Mouse (Mus musculus) forebrain, postnatal 0 days (tissue): ENCODE data around the gene Ifnar2. TPM values are rescaled to one million over a fixed set of nuclear protein-coding genes. Genes with fewer than 3 reads are reported as not detected.

Experiments used
- ATAC-seq: fragments of 200-750 bp; cut with Nextera tagmentation; 2 replicates; pipeline ENCODE4 v1.8.0; 2017; ENCODE audit warnings: mild to moderate bottlenecking, moderate library complexity
- DNase-seq: peaks from one replicate; pipeline ENCODE4 v3.0.0-alpha.2; 2015
- H3K27ac ChIP-seq: fragments of 300-500 bp; sonication (generic); 2 replicates; pipeline ENCODE4 v1.5.1; 2014; ENCODE audit warnings: low read depth, mild to moderate bottlenecking, antibody characterized with exemption, low read length, moderate library complexity, mixed read lengths
- H3K27me3 ChIP-seq: fragments of 300-500 bp; sonication (generic); 2 replicates; pipeline ENCODE4 v1.6.1; 2014; ENCODE audit warnings: mild to moderate bottlenecking, low read length, mixed read lengths; ENCODE audit not compliant: insufficient read depth
- H3K36me3 ChIP-seq: fragments of 300-500 bp; sonication (generic); 2 replicates; pipeline ENCODE4 v1.6.1; 2014; ENCODE audit warnings: mild to moderate bottlenecking, moderate library complexity; ENCODE audit not compliant: insufficient read depth
- H3K4me1 ChIP-seq: fragments of 300-500 bp; sonication (generic); 2 replicates; pipeline ENCODE4 v1.6.1; 2014; ENCODE audit warnings: antibody characterized with exemption; ENCODE audit not compliant: insufficient read depth
- H3K4me2 ChIP-seq: fragments of 300-500 bp; sonication (generic); 2 replicates; pipeline ENCODE4 v1.6.1; 2014; ENCODE audit warnings: low read depth, mild to moderate bottlenecking, moderate library complexity
- H3K4me3 ChIP-seq: fragments of 300-500 bp; sonication (generic); 2 replicates; pipeline ENCODE4 v1.5.1; 2014; ENCODE audit warnings: low read depth, low read length, mixed read lengths
- H3K9ac ChIP-seq: fragments of 300-500 bp; sonication (generic); 2 replicates; pipeline ENCODE4 v1.6.1; 2014; ENCODE audit warnings: mild to moderate bottlenecking
- H3K9me3 ChIP-seq: fragments of 300-500 bp; sonication (generic); 2 replicates; pipeline ENCODE4 v1.6.1; 2016; ENCODE audit warnings: low read length
- CTCF ChIP-seq: sonication (generic); IDR thresholded peaks from 2 replicates; pipeline ENCODE4 v1.5.1; 2016; ENCODE audit warnings: antibody characterized with exemption, control low read depth, low read depth
- WGBS: fragments of 180-500 bp; shearing (Covaris S2); extraction: QIAGEN DNeasy Blood & Tissue Kit; methylation state at CpG from one replicate; pipeline ENCODE4 v1.1.7; 2014; 5-methylcytosine and 5-hydroxymethylcytosine counted together
- polyA plus RNA-seq: library from polyadenylated mRNA; unstranded; fragments of >200 nt; fragmentation: Nextera tagmentation; extraction: Ambion mirVana; gene quantifications from 2 replicates; pipeline ENCODE4 v1.2.1, GENCODE M21; 2015
- total RNA-seq: library from RNA; depleted of rRNA; stranded (reverse); fragments of >200 nt; gene quantifications from 2 replicates; pipeline ENCODE4 v1.2.3, GENCODE M21; 2014

Ifnar2 gene
- total and polyA plus RNA-seq, 2 experiments from 2014 or later = 24.5 to 53.1 TPM

GRCm38 (mm10) chr16:91358555-91358954 lies 14.0 kb upstream of the Ifnar2 start:
- 29% methylated on average over 8 of the region's 8 CpGs for WGBS
- peak; percentile 93 for DNase-seq
- ATAC-seq = peak; percentile 74
- peak; percentile 86 for TF ChIP-seq CTCF
- Histone ChIP-seq H3K27me3 (peaks cover 3% of the 10 kb centered on the region), H3K4me3 (no peak overlapping the region), H3K27ac (no peak overlapping the region), H3K4me1 (no peaks in the 10 kb centered on the region), H3K9me3 (no peaks in the 10 kb centered on the region), H3K4me2 (no peak overlapping the region), H3K9ac (no peak overlapping the region), H3K36me3 (no peaks in the 10 kb centered on the region)

- Histone ChIP-seq H3K27ac (no peak overlapping the region), H3K9ac (no peak overlapping the region), H3K9me3 (no peaks in the 10 kb centered on the region), H3K4me3 (no peak overlapping the region), H3K4me1 (no peaks in the 10 kb centered on the region), H3K27me3 (peaks cover 3% of the 10 kb centered on the region), H3K4me2 (no peak overlapping the region), H3K36me3 (no peaks in the 10 kb centered on the region)
- DNase-seq (no peak), ATAC-seq (no peak)
- 91% methylated on average over 13 of the region's 13 CpGs for WGBS
- no peak for TF ChIP-seq CTCF
Measured at GRCm38 (mm10) chr16:91359531-91359930, 13.1 kb upstream of the Ifnar2 start.

GRCm38 (mm10) chr16:91360162-91360561 lies 12.4 kb upstream of the Ifnar2 start:
- ATAC-seq = no peak

GRCm38 (mm10) chr16:91362006-91362405 lies 10.6 kb upstream of the Ifnar2 start:
- no peaks in the 10 kb centered on the region for H3K4me1 ChIP-seq
- TF ChIP-seq CTCF = no peak
- ATAC-seq = no peak
- no peak overlapping the region for H3K9ac ChIP-seq
- H3K4me2 ChIP-seq = no peak overlapping the region
- H3K4me3 ChIP-seq = no peak overlapping the region
- WGBS = 72% methylated on average over 2 of the region's 2 CpGs
- peaks cover 3% of the 10 kb centered on the region for H3K27me3 ChIP-seq
- no peak for DNase-seq
- H3K36me3 ChIP-seq = no peaks in the 10 kb centered on the region
- H3K9me3 ChIP-seq = no peaks in the 10 kb centered on the region
- H3K27ac ChIP-seq = no peak overlapping the region

More at GRCm38 (mm10) chr16:91360162-91360561, 12.4 kb upstream of the Ifnar2 start:
- H3K4me2 ChIP-seq = no peak overlapping the region
- H3K9ac ChIP-seq = no peak overlapping the region
- H3K27ac ChIP-seq = no peak overlapping the region
- no peaks in the 10 kb centered on the region for H3K36me3 ChIP-seq
- no peak for TF ChIP-seq CTCF
- DNase-seq = no peak
- no peaks in the 10 kb centered on the region for H3K9me3 ChIP-seq
- peaks cover 3% of the 10 kb centered on the region for H3K27me3 ChIP-seq
- H3K4me1 ChIP-seq = no peaks in the 10 kb centered on the region
- 62% methylated on average over 3 of the region's 3 CpGs for WGBS
- no peak overlapping the region for H3K4me3 ChIP-seq

- DNase-seq (no peak), ATAC-seq (no peak)
- Histone ChIP-seq H3K9ac (no peak overlapping the region), H3K4me1 (no peaks in the 10 kb centered on the region), H3K36me3 (no peaks in the 10 kb centered on the region), H3K4me3 (no peak overlapping the region), H3K27me3 (peaks cover 2% of the 10 kb centered on the region), H3K27ac (no peak overlapping the region), H3K9me3 (no peaks in the 10 kb centered on the region), H3K4me2 (no peak overlapping the region)
- 62% methylated on average over 12 of the region's 12 CpGs for WGBS
- TF ChIP-seq CTCF = no peak
Measured at GRCm38 (mm10) chr16:91362616-91363272, 9.8 kb upstream of the Ifnar2 start.

- Histone ChIP-seq H3K4me1 (no peaks in the 10 kb centered on the region), H3K27ac (no peak overlapping the region), H3K27me3 (no peaks in the 10 kb centered on the region), H3K36me3 (no peaks in the 10 kb centered on the region), H3K4me2 (no peak overlapping the region), H3K4me3 (no peak overlapping the region), H3K9ac (no peak overlapping the region), H3K9me3 (no peaks in the 10 kb centered on the region)
- 36% methylated on average over 3 of the region's 3 CpGs for WGBS
- DNase-seq (no peak), ATAC-seq (no peak)
- no peak for TF ChIP-seq CTCF
Measured at GRCm38 (mm10) chr16:91363483-91363882, 9.1 kb upstream of the Ifnar2 start.

- H3K4me3 ChIP-seq = no peak overlapping the region
- DNase-seq = no peak
- H3K9me3 ChIP-seq = no peaks in the 10 kb centered on the region
- ATAC-seq = no peak
- H3K27ac ChIP-seq = no peak overlapping the region
- H3K27me3 ChIP-seq = no peaks in the 10 kb centered on the region
- H3K4me1 ChIP-seq = no peaks in the 10 kb centered on the region
- no peaks in the 10 kb centered on the region for H3K36me3 ChIP-seq
- no peak overlapping the region for H3K9ac ChIP-seq
- no peak overlapping the region for H3K4me2 ChIP-seq
- TF ChIP-seq CTCF = no peak
Measured at GRCm38 (mm10) chr16:91366567-91366966, 6.0 kb upstream of the Ifnar2 start.

GRCm38 (mm10) chr16:91367066-91367465 lies 5.5 kb upstream of the Ifnar2 start:
- DNase-seq (no peak), ATAC-seq (no peak)
- Histone ChIP-seq H3K9me3 (no peaks in the 10 kb centered on the region), H3K36me3 (no peaks in the 10 kb centered on the region), H3K27ac (no peak overlapping the region), H3K4me3 (no peak overlapping the region), H3K4me2 (no peak overlapping the region), H3K27me3 (no peaks in the 10 kb centered on the region), H3K9ac (no peak overlapping the region), H3K4me1 (no peaks in the 10 kb centered on the region)
- no peak for TF ChIP-seq CTCF
- WGBS = 94% methylated on average over 2 of the region's 2 CpGs
